Mouse (Mus musculus): ENCODE data around the gene Gsk3b. TPM values are rescaled to one million over a fixed set of nuclear protein-coding genes. Genes with fewer than 3 reads are reported as not detected.
"Not testable (repeated sequence)": the region's sequence is repeated elsewhere in the genome, so short reads cannot be mapped to it uniquely, and the experiment has no call there.

Gene Gsk3b
- total RNA-seq, 2 experiments from 2014 or later, result 34.5 to 64.2 TPM

DNA sequence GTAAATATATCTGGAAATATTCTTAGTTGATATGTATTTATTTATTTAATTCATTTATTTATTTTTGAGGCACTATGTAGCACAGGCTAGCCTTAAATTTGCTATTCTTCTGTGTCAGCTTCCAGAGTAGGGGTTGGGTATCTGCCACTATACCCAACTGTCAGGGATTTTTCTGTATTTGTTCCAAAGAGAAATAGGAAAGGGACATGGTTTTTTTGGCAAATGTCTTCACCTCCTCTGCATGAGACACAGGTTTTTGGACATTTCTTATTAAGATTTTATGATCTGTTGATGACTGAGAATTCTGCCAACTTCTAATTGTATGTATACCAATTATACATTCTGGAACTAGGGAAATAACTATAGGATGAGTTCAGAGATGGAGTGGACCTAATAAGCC lies 10.5 kb downstream of the Gsk3b start:
- ATAC-seq (ENCODE audit: poor library complexity, severe bottlenecking), result no peak

DNA sequence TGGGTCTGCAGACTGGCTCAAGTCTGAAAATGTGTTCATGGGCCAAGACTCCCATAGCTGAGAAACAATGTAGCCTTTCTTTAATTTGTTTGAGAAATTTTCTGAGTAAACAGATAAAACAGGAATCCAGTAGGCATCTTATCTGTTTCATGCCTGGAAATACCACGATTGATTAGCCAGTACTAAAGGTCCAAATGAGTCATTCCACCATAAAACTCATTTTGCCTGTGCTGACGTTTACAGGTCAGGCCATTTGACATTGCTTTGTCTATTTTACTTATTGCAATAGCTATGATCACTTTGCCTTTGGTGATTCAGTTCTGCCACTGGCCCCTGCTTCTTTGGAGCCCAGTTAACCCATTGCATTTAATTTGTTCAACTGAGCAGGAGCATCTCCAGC lies 11.8 kb downstream of the Gsk3b start:
- no peak for ATAC-seq (ENCODE audit: poor library complexity, severe bottlenecking)

DNA sequence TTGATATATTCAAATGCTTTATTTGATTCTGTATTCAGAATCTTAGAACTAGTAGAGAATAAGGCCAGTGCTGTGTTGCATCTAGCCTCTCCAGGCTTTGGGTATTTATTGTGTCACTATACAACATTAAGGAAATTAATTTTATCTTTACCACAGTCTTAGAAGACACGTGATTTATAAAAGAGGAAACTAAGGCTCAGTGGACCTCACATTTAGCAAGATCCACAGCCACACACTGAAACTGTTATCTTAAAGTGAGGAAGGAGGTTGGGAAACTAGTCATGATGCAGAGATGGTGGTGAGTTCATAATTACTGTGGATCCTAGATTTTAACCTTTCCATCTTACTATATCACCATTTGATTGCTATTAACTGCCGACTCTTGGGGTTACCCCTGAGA lies 16.7 kb downstream of the Gsk3b start:
- ATAC-seq (ENCODE audit: poor library complexity, severe bottlenecking), result peak; percentile 98

DNA sequence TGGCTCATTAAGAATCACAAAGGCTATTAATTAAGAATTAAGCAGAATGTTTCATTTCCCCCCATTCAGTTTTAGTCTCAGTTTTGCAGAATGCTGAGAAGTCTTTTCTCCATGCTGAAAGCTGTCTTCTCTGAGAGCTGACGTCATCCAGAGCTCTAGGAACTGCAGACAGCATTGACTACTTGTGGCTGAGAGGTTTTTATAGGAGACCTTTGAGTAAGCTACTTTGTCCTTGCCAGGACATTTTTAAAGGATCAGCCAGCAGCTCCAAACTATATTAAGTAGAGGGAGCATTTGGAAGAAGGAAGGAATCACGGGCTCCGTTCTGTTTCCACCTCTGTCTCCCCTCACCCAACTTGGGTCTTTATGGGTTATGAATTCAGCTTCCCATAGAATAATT lies 17.7 kb downstream of the Gsk3b start:
- ATAC-seq (ENCODE audit: poor library complexity, severe bottlenecking), result no peak

DNA sequence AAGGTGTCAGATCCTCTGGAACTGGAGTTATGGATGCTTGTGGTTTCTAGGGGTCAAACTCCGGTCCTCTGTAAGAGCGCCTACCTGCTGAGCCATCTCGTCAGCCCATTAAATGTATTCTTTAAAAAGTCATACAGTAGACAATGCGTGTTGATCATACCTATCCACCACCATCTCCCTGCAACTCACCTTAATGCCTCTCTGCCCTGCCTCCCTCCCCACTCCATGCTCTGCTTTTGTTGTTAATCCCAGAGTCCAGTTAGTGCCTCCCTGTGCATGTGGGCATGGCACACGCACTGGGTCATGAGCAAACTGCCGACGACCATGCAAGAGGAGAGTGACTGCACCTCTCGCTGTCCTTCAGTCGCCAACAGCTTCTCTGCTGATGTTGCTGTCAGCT lies 21.2 kb downstream of the Gsk3b start:
- ATAC-seq (ENCODE audit: poor library complexity, severe bottlenecking), result no peak

DNA sequence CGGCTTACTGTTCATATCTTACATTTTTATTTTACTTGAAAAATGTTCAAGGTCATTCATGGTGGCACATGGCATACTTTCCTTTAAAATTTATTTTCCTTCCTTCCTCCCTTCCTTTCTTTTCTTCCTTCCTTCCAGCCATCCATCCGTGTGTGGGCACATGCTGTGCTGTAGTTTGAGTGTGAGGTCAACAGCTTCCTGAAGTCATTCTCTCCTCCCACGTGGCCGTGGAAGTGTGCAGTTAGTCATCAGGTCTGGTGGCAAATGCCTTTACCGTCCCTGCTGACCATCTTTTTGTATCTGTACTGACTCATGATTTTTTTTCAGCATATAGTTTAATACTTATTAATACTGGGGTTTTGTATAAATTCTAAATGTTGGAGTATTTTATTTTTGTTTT lies 21.8 kb downstream of the Gsk3b start:
- peak; percentile 47 for ATAC-seq (ENCODE audit: poor library complexity, severe bottlenecking)

DNA sequence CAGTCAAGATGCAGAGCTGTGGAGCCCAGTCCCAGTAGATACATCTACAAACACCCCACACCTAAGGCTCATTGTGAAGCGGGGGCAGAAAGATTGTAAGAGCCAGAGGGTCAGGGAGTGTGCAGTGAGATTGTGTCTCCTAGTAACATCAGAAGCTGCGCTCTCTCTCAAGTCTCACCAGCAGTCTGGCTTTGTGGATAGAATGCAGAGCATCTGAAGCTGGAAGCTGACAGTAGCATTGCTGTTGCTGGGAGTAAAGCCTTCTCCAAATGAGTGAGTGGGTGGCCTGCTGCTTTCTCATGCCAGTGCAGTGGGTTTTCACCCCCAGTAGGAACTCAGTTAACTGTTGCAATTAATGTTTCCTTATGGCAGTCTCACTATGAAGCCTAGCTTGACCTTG lies 25.3 kb downstream of the Gsk3b start:
- ATAC-seq (ENCODE audit: poor library complexity, severe bottlenecking), result no peak

DNA sequence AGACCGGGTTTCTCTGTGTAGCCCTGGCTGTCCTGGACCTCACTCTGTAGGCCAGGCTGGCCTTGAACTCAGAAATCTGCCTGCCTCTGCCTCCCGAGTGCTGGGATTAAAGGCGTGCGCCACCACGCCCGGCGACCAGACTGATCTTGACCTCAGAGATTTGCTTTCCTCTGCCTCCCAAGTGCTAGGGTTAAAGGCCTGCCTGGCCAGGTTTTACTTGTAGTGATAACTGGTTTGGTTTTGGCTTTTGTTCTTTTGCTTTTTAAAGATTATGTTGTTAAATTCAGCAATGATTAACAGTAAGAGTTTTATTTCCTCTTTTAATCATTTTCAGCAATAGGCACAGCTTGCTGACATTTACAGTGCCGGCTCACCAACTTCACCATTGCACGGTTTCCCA lies 29.1 kb downstream of the Gsk3b start:
- not testable (repeated sequence) for ATAC-seq (ENCODE audit: poor library complexity, severe bottlenecking)

DNA sequence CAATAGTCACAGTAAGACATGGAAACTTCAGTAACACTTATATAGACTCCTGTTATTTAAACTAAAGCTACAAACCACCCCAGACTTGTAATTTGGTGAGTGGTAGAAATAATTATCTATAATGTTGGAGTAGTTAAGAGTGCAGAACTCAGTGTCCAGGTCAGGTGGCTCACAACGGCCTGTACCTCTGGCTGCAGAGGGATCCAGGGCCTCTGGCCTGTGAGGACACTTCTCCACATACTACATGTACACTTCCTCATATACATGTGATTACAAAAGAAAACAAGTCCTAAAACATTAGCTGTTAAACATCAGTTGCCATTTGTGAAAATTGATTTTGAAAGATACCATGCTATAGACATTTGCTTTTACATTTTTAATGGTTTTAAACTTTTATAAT lies 29.9 kb downstream of the Gsk3b start:
- ATAC-seq (ENCODE audit: poor library complexity, severe bottlenecking), result no peak

DNA sequence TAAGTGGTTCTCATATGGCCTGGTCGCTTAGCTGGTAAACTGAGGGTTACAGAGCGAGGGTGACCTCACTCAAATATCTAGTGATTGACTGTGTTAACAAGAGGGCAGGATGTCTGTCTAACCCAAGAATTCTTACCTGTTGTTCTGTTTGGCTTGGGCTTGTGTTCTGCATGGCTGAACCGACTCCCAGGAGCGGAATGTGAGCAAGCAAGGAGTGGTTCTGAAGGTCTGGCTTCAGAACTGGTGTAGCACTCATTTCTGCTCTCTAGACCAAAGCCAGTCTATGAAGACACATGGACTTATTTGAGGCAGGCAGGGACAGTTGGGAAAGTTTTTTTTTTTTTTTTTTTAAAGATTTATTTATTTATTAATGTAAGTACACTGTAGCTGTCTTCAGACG lies 30.5 kb downstream of the Gsk3b start:
- no peak for ATAC-seq (ENCODE audit: poor library complexity, severe bottlenecking)

DNA sequence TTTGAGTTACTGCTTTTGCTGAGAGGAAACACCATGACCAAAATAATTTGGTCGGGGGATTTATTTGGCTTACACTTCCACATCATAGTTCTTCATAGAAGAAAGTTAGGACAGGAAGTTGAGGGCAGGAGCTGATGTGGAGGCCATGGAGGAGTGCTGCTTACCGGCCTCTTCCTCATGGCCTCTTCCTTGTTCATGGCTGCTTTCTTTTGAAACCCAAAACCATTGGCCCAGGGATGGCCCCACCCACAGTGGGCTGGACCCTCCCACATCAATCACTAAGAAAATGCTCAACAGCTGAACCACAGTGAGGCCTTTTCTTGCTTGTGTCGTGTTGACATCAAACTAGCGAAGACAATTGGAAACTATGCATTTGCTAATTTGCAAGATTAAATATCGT lies 40.4 kb downstream of the Gsk3b start:
- no peak for ATAC-seq (ENCODE audit: poor library complexity, severe bottlenecking)

DNA sequence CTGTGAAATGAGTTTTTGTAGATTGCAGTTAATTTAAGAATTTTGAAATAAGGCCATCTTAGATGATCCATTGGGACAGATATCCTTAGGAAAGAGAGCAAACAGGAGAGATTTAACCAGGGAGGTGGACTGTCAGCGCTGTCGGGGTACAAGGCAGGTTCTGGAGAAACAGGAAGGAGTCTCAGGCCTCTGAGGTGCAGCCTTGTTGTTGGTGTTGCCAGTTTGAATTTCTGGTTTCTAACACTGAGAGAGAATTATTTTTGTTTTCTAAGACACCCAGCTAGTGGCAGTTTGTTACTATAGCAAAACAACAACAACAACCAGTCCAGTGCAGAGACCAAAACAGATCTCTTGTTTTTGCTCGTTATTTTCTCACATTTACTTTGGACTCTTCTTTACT lies 42.2 kb downstream of the Gsk3b start:
- ATAC-seq (ENCODE audit: poor library complexity, severe bottlenecking), result no peak

DNA sequence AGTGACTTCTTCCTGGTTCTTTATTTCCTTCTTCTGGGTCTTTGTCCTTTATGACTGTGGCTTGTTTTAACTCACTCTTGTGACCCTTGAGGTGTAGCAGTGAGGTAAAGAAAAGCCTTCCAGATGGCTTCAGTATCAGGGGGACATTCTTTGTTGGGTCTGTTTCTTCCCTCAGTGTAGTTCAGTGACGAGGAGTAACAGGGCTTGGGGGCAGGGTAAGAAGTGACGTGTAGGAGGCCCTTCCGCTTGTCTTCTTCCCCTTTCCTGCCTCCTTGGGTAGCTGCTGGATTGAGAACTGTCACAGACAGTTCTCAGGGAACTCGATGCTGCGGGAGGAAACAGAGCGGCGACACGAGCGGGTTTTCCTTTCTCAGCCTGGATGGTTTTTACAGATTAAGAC lies 43.0 kb downstream of the Gsk3b start:
- ATAC-seq (ENCODE audit: poor library complexity, severe bottlenecking), result peak; percentile 97

DNA sequence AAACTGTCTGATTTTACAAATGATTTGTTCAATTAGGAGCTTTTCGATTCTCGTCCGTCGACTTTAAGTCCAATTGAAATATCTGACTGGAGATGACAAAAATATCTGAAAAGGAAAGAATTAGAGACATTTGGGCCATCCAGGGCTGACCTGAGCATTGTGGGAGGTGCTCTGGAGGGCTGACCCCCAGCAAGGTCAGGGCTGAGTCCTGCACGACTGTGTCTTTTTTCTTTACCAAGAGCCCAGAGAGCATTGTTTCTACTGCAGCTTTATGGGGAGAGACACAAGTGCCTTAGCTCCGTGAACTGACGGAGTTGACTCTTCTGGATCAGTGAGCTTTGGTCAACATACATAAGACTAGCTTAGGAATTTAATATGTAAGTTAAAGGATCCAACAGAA lies 43.4 kb downstream of the Gsk3b start:
- peak; percentile 58 for ATAC-seq (ENCODE audit: poor library complexity, severe bottlenecking)

DNA sequence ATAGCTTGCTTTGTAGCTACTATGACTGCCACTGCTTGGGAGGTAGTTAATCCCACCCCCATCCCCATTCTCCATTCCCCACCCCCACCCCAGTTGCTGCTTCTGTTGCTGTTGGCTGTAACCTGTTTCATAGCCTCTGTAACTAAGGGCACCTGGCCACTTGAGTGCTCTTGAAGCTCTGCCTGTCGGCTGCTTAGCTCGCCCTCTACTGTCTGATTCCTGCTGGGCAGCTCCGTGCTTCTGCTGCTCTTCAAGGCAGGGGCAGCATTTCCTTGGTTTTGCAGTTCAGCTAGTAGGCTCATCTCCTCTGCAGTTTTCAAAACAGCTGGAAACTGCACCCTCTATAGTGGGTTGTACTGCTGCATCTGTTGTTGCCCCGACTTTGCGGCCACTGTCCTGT lies 48.5 kb downstream of the Gsk3b start:
- ATAC-seq (ENCODE audit: poor library complexity, severe bottlenecking), result 0 out of 2 replicates have a peak, but pooled peaks have one; percentile 45

DNA sequence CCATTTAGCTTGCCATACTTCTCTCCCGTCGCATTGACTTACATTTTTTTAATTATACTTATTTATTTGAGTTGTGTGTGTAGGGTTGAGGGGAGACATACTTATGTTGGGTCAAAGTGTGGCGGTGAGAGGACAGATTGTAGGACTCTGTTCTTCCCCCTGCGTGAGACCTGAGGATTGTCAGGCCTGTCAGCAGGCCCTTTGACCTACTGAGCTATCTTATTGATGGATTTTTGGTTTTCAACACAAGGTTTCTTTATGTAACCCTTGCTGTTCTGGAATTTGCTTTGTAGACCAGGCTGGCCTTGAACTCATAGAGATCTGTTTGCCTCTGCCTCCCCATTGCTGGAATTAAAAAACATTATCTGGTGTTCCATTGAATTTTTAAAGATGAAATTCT lies 56.1 kb downstream of the Gsk3b start:
- ATAC-seq (ENCODE audit: poor library complexity, severe bottlenecking), result no peak

DNA sequence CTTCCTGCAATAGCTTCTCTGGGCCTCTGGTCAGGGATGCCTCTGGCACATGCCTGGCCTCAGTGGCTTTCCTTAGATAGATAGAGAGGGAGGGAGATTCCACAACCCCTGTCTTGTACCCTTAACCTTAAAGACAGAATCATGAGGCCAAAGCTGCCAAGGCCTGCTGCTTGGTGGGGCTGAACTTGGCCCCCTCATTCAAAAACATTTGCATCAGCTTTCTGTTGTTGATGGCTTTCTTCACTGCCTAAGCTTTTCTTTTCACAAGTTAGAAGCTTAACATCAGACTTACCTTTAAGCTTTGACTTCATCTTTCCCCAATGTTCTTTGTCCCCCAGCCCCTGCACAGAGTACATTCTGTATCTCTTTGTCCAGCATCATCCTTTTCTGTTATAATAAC lies 61.8 kb downstream of the Gsk3b start:
- no peak for ATAC-seq (ENCODE audit: poor library complexity, severe bottlenecking)

DNA sequence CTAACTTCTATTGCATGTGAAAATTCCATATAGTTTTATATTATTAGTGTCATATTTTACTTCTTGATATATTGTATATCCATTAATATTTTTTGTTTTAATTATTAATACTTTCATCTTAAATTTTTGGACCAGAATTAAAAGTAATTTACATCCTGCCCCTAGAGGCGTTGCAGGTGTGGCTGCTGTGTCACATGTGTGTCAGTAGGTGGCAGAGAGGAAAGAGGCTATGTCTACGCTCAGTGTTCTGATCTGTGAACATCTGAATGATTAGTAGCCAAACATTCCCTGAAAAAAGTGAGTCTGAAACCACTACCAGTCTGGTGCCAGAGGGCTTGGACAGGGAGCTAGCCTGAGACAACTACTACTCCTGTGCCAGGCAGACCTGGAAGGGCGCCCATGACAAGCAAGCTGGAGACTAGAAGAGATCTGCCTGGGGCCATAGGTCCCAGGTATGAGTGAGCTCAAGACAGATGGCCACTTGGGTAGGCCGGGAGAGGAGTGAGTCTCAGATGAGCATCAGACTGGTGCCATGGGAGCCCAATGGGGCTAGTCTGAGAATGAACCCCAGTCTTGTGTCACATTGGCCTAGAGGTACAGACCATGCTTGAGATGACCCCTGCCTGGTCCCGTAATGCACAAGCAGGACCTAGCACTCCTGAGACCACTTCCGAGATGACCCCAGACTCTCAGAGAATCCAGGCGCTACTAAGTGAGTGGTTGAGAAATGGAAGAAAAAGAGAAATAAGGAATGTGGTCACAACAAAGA lies 69.2 kb downstream of the Gsk3b start:
- no peak for ATAC-seq (ENCODE audit: poor library complexity, severe bottlenecking)

DNA sequence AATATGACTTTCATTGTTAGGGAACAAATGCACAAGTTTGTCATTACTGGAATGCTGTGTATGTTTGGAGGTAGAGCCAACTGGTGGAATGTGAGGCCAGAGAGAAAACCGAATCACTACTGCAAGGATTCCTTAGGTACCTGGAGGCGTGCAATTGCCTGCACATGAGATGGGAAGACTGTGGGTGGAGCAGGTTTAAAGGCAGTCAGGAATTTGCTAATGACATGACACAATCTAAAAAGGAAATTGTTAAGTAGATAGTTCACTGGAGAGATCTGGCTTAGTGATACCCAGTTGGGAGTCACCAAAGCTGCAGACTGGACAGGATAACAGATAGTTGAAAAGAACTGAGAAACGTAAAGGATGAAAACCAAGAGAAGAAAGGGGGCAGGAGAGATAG lies 73.2 kb downstream of the Gsk3b start:
- ATAC-seq (ENCODE audit: poor library complexity, severe bottlenecking), result no peak

DNA sequence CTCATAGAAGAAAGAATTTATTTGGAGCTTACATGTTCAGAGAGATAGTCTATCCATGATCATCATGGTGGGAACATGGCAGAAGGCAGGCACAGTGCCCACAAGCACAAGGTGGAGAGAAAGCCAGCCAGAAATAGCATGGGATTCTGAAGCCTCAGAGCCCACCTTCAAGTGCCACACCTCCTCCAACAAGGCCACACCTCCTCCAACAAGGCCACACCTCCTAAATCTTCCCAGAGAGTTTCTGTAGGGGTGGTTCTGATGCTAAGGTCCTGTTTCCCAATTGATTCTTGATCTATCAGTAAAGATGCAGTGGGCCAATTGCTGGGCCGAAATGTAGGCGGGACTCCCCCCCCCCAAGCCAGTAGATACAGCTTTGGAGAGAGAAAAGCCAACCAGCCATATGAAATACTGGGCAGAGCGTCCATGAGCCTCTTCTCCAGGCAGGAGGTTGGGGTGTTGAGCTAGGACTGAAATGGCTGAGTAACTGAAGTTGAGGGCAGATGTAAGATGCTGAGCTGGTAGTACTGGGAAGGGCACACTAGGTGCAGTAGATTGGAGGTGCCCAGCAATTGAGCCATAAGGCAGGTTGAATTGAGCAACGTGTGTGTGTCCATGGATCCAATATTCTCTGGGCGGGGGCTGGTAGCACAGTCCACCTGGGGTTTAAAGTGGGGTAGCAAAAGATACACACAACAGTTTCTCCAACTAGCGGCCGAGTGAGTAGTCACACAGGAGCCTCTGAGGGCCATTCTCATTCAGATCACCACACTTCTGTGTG lies 76.2 kb downstream of the Gsk3b start:
- no peak for ATAC-seq (ENCODE audit: poor library complexity, severe bottlenecking)

DNA sequence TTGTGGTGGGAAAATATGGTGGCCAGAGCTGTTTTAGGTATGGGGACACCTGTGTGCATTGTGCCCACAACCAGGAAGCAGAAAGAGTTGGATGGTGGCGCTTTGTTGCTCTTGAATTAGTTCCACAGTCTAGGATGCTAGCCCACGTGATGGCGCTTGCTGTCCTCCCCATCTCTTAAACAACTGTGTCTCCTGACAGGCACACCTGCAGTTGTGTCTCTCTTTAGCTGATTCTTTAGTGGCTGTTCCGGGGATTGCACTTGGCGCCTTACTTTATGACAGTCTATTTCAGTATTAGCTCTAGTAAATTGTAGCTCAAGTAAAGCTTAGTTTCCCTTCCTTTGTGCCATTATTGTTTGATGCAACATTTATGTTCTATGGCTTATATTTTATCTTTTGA lies 80.2 kb downstream of the Gsk3b start:
- ATAC-seq (ENCODE audit: poor library complexity, severe bottlenecking), result no peak

DNA sequence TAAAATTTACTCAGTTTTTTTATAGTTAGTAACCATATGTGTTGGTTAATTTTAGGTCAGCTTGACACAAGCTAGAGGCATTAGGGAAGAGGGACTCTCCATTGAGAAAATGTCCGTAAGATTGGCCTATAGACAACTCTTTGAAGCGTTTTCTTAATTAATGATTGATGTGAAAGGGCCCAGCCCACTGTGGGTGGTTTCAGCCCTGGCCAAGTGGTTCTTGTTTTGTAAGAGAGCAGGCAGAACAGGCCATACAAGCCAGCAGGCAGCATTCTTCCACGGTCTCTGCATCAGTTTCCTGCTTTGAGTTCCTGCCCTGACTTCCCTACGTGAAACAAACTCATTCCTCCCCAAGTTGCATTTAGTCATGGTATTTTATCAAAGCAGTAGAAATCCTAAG lies 90.3 kb downstream of the Gsk3b start:
- ATAC-seq (ENCODE audit: poor library complexity, severe bottlenecking), result no peak

Measured in megakaryocyte, adult 5-6 weeks (primary cell).